In genomic region chr6:87744632-87745031, GRCm38 (mm10) we compare ENCODE assay signal across 16 mouse cellular contexts. TPM values are rescaled to one million over a fixed set of nuclear protein-coding genes. Genes with fewer than 3 reads are reported as not detected.
"Had no signal": no experiment of that assay in that cellular context is flagged by ENCODE, and none has a peak within 500 bp of the region (broad histone marks: within the 10 kb centered on the region; RNA-seq: fewer than 3 reads in every experiment).

No protein-coding gene starts in this region.

- ATAC-seq: midbrain, embryonic 16.5 days had no signal

- H3K4me2 ChIP-seq: lung, embryonic 14.5 days; midbrain, embryonic 12.5 days; neural tube, embryonic 13.5 days; neural tube, embryonic 15.5 days; stomach, embryonic 15.5 days had no signal

- H3K27me3 ChIP-seq: neural tube, embryonic 13.5 days; neural tube, embryonic 15.5 days; stomach, embryonic 15.5 days had no signal

- H3K4me3 ChIP-seq: midbrain, embryonic 10.5 days; midbrain, embryonic 12.5 days; myocyte; neural tube, embryonic 13.5 days; neural tube, embryonic 15.5 days; stomach, embryonic 15.5 days had no signal

- DNase-seq: lung, embryonic 14.5 days; midbrain, embryonic 14.5 days; right cerebral cortex, postnatal 14 days; thymus, adult 2 months; thymus, postnatal 25 days; thymus, postnatal 4 days had no signal

- H3K9ac ChIP-seq: lung, embryonic 14.5 days; midbrain, embryonic 12.5 days; neural tube, embryonic 13.5 days; neural tube, embryonic 15.5 days; stomach, embryonic 15.5 days had no signal

- H3K36me3 ChIP-seq: midbrain, embryonic 12.5 days; neural tube, embryonic 13.5 days; neural tube, embryonic 15.5 days; stomach, embryonic 15.5 days had no signal

- H3K27ac ChIP-seq: midbrain, embryonic 12.5 days; neural tube, embryonic 13.5 days; neural tube, embryonic 15.5 days; stomach, embryonic 15.5 days; stomach, postnatal 0 days had no signal

- H3K9me3 ChIP-seq: midbrain, embryonic 10.5 days; midbrain, embryonic 12.5 days; neural tube, embryonic 13.5 days; neural tube, embryonic 15.5 days; stomach, embryonic 15.5 days had no signal

- H3K4me1 ChIP-seq: midbrain, embryonic 12.5 days; neural tube, embryonic 13.5 days; neural tube, embryonic 15.5 days had no signal

RNA-seq across cellular contexts. Expression of gene Efcc1, which starts 14.0 kb away (rescaled TPM):
- total RNA-seq: megakaryocyte, adult 5-6 weeks had no signal

RNA-seq across cellular contexts. Expression of gene Gp9, which starts 33.2 kb away (rescaled TPM):
- polyA plus RNA-seq: myocyte; testis, adult 2 months had no signal
